Mouse (Mus musculus): ENCODE measurements around the gene Map3k13. TPM values are rescaled to one million over a fixed set of nuclear protein-coding genes. Genes with fewer than 3 reads are reported as not detected.

Map3k13 gene
- polyA plus RNA-seq, 1 experiment from 2014 or later = 0.67 TPM

DNA sequence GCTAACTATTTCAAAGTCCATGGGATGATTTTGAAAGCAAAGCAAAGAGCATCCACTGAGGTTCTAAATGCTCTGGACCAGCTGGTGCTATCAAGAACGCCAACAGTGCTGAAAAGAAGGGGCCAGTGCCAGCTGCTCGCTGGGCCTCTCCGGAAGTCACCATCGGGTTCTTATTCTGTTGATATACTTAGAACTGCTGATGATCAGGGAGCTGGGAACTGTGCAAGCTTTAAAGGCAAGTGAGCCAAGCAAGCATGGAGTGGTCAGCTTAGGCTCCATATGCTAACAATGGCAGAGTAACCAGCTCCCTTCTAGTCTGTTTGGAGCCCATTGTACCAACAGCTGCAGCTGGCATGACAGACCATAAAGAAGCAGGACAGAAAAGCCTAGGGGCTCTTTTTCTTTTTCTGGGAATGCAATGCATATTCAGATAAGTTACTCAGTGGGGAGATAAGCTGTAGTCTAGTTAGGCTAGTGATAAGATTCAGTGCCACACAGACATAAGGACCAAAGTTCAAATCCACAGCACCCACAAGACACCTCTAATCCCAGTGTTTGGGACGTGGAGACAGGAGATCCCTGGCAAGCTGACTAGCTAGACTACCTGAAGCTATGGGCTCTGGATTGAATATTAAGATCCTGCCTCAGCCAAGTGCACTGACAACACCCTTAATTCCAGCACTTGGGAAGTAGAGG, 60.6 kb downstream of the Map3k13 start:
- no peak overlapping the region for H3K4me3 ChIP-seq
- WGBS = 74% methylated on average over 5 of the region's 5 CpGs
- ATAC-seq (ENCODE audit: extremely low read depth, insufficient number of reproducible peaks, low FRiP score, low TSS enrichment) = no peak
- no peaks in the 10 kb centered on the region for H3K9me3 ChIP-seq
- H3K36me3 ChIP-seq = no peaks in the 10 kb centered on the region
- no peak overlapping the region for H3K4me2 ChIP-seq
- H3K4me1 ChIP-seq = peaks cover 9% of the 10 kb centered on the region
- H3K27me3 ChIP-seq (replicated peaks) = no peaks in the 10 kb centered on the region
- H3K27ac ChIP-seq (replicated peaks) = no peak overlapping the region
- no peak overlapping the region for H3K9ac ChIP-seq

DNA sequence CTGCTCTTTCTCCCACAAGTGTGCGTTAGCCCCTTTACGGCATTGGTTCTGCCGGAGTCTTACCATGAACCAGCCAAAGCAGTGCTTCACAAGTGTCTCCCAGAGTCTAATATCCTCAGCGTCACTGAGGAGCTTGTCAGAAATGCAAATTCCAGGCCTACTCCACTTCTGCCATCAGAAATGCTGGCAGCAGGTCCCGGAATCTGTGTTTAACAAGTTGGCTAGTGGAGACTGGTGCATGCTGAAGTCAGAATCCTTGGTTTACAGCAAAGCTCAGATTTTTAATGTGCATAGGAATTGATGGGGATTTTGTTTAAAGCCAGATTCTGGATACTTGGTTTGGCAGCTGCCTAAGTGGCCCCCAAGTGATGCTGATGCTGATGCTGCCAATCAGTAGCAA, 62.0 kb downstream of the Map3k13 start:
- Histone ChIP-seq H3K36me3 (no peaks in the 10 kb centered on the region), H3K4me3 (no peak overlapping the region), H3K9me3 (no peaks in the 10 kb centered on the region), H3K9ac (no peak overlapping the region), H3K4me1 (peaks cover 9% of the 10 kb centered on the region), H3K27me3 (replicated peaks) (no peaks in the 10 kb centered on the region), H3K4me2 (no peak overlapping the region), H3K27ac (replicated peaks) (no peak overlapping the region)
- 73% methylated on average over 5 of the region's 5 CpGs for WGBS
- ATAC-seq (ENCODE audit: extremely low read depth, insufficient number of reproducible peaks, low FRiP score, low TSS enrichment) = no peak

DNA sequence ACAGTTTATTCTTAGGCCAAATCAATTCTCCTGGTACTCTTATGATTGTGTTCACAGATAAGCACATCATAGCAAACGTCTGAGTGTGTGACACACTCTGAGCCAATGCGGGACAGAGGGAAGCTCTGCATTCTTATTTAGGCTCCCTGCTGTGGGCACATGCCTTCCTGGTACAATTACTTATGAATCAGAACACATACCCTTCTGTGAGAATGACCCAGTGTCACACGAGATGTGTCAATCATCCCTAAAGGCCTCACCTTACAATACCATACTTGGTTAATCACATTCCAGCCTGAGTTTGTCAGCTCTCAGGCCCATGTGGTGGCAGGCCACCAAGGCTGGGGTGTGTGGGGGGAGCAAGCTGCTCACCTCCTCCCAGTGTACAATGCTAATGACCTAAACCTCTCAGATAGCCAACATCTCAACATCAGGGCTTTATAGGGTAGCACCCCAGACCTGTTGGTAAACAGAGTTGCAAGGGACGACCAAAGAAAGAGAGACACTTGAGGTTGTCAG, 63.0 kb downstream of the Map3k13 start:
- no peaks in the 10 kb centered on the region for H3K9me3 ChIP-seq
- no peak overlapping the region for H3K9ac ChIP-seq
- no peak overlapping the region for H3K27ac ChIP-seq (replicated peaks)
- H3K4me1 ChIP-seq = peaks cover 9% of the 10 kb centered on the region
- H3K36me3 ChIP-seq = no peaks in the 10 kb centered on the region
- no peaks in the 10 kb centered on the region for H3K27me3 ChIP-seq (replicated peaks)
- WGBS = 42% methylated on average over 4 of the region's 4 CpGs
- H3K4me3 ChIP-seq = no peak overlapping the region
- no peak overlapping the region for H3K4me2 ChIP-seq
- no peak for ATAC-seq (ENCODE audit: extremely low read depth, insufficient number of reproducible peaks, low FRiP score, low TSS enrichment)

DNA sequence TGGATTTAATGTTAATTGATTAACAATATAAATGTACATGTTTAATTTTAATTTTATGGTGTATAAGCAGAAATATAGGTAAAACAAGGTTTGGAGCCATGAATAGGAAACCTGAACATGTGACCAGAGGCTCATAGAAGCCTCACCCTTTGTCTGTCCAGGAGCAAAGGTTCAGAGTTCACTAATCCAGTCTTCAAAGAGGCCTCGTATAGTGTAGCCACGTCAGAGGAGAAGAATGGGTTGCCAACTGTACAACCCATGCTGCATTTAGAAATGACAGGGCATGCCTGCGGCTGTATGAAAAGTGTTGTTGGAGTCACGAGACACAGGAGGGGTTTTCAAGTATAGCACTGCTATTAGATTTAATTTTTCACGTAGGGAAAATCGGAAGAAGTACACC, 64.0 kb downstream of the Map3k13 start:
- no peak for ATAC-seq (ENCODE audit: extremely low read depth, insufficient number of reproducible peaks, low FRiP score, low TSS enrichment)
- Histone ChIP-seq H3K27me3 (replicated peaks) (no peaks in the 10 kb centered on the region), H3K4me2 (no peak overlapping the region), H3K9me3 (no peaks in the 10 kb centered on the region), H3K27ac (replicated peaks) (no peak overlapping the region), H3K4me3 (no peak overlapping the region), H3K4me1 (peaks cover 9% of the 10 kb centered on the region), H3K36me3 (no peaks in the 10 kb centered on the region), H3K9ac (no peak overlapping the region)
- 76% methylated on average over 6 of the region's 6 CpGs for WGBS

GRCm38 (mm10) chr16:21858882-21859281, 64.7 kb downstream of the Map3k13 start:
- no peaks in the 10 kb centered on the region for H3K36me3 ChIP-seq
- no peak overlapping the region for H3K4me3 ChIP-seq
- no peak overlapping the region for H3K27ac ChIP-seq (replicated peaks)
- 79% methylated on average over 8 of the region's 8 CpGs for WGBS
- no peak overlapping the region for H3K9ac ChIP-seq
- H3K4me1 ChIP-seq = peaks cover 9% of the 10 kb centered on the region
- no peaks in the 10 kb centered on the region for H3K27me3 ChIP-seq (replicated peaks)
- H3K9me3 ChIP-seq = no peaks in the 10 kb centered on the region
- no peak overlapping the region for H3K4me2 ChIP-seq
- no peak for ATAC-seq (ENCODE audit: extremely low read depth, insufficient number of reproducible peaks, low FRiP score, low TSS enrichment)

DNA sequence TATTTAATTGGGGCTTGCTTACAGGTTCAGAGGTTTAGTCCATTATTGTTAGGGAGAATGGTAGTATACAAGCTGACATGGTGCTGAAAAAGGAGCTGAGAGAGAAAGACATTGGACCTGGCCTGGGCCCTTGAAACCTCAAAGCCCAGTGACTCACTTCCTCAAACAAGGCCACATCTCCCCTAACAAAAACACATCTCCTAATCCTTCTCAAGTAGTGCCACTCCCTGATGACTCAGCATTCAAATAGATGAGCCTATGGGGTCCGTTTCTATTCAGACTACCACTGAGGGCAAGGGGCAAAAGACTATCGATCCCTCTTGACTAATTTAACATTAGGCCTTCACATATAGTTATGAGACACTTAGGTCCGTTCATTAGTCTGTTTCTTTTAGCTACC, 68.3 kb downstream of the Map3k13 start:
- Histone ChIP-seq H3K9me3 (no peaks in the 10 kb centered on the region), H3K27me3 (replicated peaks) (no peaks in the 10 kb centered on the region), H3K36me3 (no peaks in the 10 kb centered on the region), H3K9ac (no peak overlapping the region), H3K4me2 (no peak overlapping the region), H3K27ac (replicated peaks) (no peak overlapping the region), H3K4me1 (peaks cover 9% of the 10 kb centered on the region), H3K4me3 (no peak overlapping the region)
- WGBS = 79% methylated on average over 3 of the region's 3 CpGs
- ATAC-seq (ENCODE audit: extremely low read depth, insufficient number of reproducible peaks, low FRiP score, low TSS enrichment) = no peak

DNA sequence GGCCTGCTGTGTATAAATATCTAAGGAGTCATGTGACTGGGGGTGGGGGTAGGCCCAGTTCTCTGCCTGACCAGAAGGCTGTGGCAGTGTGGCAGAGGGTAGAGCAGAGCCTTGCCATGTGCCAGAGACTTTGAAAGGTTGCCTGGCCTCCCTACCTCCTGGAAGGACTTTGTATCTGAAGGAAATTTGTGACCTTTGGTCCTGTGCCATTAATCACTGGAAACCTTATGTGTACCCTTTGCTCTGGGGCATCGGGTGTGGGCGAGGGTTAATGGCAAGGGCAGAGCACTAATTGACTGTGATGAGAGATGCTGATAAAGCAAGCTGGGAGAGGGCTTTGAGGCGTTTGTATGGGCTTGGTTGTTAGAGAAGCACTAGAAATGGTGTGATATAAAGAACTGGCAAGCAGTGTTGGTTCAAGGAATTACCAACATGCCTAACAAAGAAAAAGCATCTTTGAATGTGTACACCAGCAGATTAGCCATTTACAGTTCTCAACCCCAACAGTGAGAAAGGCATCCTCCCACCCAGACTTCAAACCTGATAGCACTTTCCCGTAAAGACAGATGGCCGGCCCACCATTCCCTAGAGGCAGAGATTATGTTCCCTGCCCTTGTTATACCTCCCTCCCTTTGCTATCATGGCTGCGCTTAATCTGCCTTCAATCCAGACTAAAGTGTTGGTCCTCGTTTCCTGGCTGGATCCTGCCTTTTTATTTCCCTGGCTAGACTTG, 71.3 kb downstream of the Map3k13 start:
- H3K27ac ChIP-seq (replicated peaks) = no peak overlapping the region
- no peak overlapping the region for H3K4me2 ChIP-seq
- H3K9ac ChIP-seq = no peak overlapping the region
- no peaks in the 10 kb centered on the region for H3K9me3 ChIP-seq
- H3K4me1 ChIP-seq = 0 out of 2 replicates have a peak, but pooled peaks cover 5% of the 10 kb centered on the region
- no peaks in the 10 kb centered on the region for H3K27me3 ChIP-seq (replicated peaks)
- H3K4me3 ChIP-seq = no peak overlapping the region
- ATAC-seq (ENCODE audit: extremely low read depth, insufficient number of reproducible peaks, low FRiP score, low TSS enrichment) = no peak
- H3K36me3 ChIP-seq = no peaks in the 10 kb centered on the region
- 36% methylated on average over 7 of the region's 7 CpGs for WGBS

- no peak overlapping the region for H3K4me2 ChIP-seq
- no peak overlapping the region for H3K27ac ChIP-seq (replicated peaks)
- ATAC-seq (ENCODE audit: extremely low read depth, insufficient number of reproducible peaks, low FRiP score, low TSS enrichment) = no peak
- no peaks in the 10 kb centered on the region for H3K9me3 ChIP-seq
- 0 out of 2 replicates have a peak, but pooled peaks cover 5% of the 10 kb centered on the region for H3K4me1 ChIP-seq
- no peaks in the 10 kb centered on the region for H3K36me3 ChIP-seq
- no peak overlapping the region for H3K4me3 ChIP-seq
- WGBS = 57% methylated on average over 11 of the region's 11 CpGs
- H3K9ac ChIP-seq = no peak overlapping the region
- no peaks in the 10 kb centered on the region for H3K27me3 ChIP-seq (replicated peaks)
Measured at GRCm38 (mm10) chr16:21865983-21866575, 71.9 kb downstream of the Map3k13 start.

- Histone ChIP-seq H3K36me3 (no peaks in the 10 kb centered on the region), H3K4me2 (no peak overlapping the region), H3K9me3 (no peaks in the 10 kb centered on the region), H3K27me3 (replicated peaks) (no peaks in the 10 kb centered on the region), H3K9ac (no peak overlapping the region), H3K4me3 (no peak overlapping the region), H3K27ac (replicated peaks) (no peak overlapping the region), H3K4me1 (0 out of 2 replicates have a peak, but pooled peaks cover 5% of the 10 kb centered on the region)
- no peak for ATAC-seq (ENCODE audit: extremely low read depth, insufficient number of reproducible peaks, low FRiP score, low TSS enrichment)
- WGBS = 72% methylated on average over 3 of the region's 3 CpGs
Measured at GRCm38 (mm10) chr16:21867727-21868126, 73.6 kb downstream of the Map3k13 start.

DNA sequence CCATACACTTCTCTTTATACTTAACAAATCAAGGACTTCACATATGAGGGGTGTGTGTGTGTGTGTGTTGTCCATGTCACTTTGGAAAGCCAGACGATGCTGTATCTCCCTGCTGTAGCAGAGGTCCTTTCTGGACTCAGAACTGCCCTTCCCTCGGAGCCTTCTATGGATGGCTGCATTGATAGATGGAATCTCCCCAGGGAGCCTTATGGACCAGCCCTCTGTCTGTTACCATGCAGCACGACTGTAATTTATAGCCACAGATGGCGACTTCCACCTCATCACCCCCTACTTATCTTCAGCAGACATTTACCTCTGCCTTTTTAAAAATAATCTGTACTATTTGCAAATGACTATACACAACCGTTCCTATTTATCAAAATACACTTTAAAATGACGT, 74.5 kb downstream of the Map3k13 start:
- no peak overlapping the region for H3K27ac ChIP-seq (replicated peaks)
- no peak overlapping the region for H3K4me2 ChIP-seq
- WGBS = 59% methylated on average over 6 of the region's 6 CpGs
- ATAC-seq (ENCODE audit: extremely low read depth, insufficient number of reproducible peaks, low FRiP score, low TSS enrichment) = no peak
- 0 out of 2 replicates have a peak, but pooled peaks cover 5% of the 10 kb centered on the region for H3K4me1 ChIP-seq
- H3K36me3 ChIP-seq = no peaks in the 10 kb centered on the region
- H3K9me3 ChIP-seq = no peaks in the 10 kb centered on the region
- no peak overlapping the region for H3K4me3 ChIP-seq
- no peaks in the 10 kb centered on the region for H3K27me3 ChIP-seq (replicated peaks)
- no peak overlapping the region for H3K9ac ChIP-seq

DNA sequence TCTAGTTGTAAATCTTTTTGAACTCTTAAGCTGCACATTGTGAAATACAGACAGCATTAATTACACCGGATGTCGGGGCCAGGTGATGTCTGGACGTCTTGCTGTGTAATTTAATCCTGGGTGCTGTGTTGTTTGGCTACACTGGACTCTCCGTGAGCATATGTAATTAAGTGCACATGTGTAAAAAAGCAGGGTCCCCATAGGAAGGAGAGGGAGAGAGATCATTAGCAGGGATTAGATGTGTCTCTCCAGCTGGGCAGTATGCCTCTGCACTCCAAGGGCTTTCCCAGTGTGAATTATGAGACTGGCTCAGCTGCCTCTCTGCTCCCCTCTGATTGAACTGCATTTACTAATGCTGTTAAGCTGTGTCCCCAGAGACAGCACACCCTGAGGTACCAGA, 75.7 kb downstream of the Map3k13 start:
- H3K9ac ChIP-seq = no peak overlapping the region
- H3K4me2 ChIP-seq = no peak overlapping the region
- H3K9me3 ChIP-seq = no peaks in the 10 kb centered on the region
- H3K27ac ChIP-seq (replicated peaks) = no peak overlapping the region
- H3K36me3 ChIP-seq = no peaks in the 10 kb centered on the region
- H3K4me3 ChIP-seq = no peak overlapping the region
- no peaks in the 10 kb centered on the region for H3K27me3 ChIP-seq (replicated peaks)
- no peak for ATAC-seq (ENCODE audit: extremely low read depth, insufficient number of reproducible peaks, low FRiP score, low TSS enrichment)
- 73% methylated on average over 4 of the region's 4 CpGs for WGBS
- H3K4me1 ChIP-seq = 0 out of 2 replicates have a peak, but pooled peaks cover 5% of the 10 kb centered on the region

All from heart, embryonic 13.5 days (tissue).